Mouse (Mus musculus) brain, embryonic 18.5 days (tissue): Measurements from ENCODE around the gene Fastk.

Experiments used
- DNase-seq: peaks from one replicate; pipeline ENCODE4 v3.0.0-alpha.2; 2012; ENCODE audit warnings: low read depth, low spot score

Gene Fastk

GRCm38 (mm10) chr5:24444746-24445427 lies at the start of gene Fastk:
TSS of gene Fastk (minus strand) at chr5:24445287.
- DNase-seq = peak; percentile 87

DNA sequence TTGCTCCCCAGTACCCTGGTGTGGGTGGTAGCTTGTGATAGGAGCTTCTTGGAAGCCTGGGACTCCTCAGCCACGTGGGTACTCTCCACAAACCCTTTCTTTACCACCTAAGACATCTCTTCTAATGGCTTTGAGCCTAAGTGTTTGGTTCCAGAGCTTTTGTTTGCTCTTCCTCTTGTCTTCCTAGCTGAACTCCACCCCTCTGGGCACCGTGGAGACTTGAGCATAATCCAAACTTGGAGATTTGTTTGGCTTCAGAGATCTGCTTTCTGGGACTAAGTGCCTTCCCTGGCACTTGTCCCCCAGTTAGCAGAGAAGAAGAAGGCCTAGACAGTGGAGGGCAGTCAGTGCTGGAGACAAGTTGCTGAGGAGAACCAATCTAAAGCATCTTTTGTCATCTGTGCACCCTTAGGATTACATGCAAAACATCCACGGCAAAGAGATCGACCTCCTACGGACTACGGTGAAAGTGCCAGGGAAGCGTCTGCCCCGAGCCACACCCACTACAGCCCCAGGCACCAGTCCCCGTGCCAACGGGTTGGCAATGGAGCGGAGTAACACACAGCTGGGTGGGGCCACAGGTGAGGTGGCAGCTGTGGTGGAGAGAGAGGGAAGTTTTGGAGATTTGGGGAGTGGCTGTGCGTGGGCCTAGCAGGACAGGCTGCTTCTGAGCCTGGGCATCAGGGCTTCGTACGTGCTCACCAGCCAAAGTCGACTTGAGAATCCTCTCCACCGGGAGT lies 47.6 kb upstream of the Fastk start:
- DNase-seq = no peak

DNA sequence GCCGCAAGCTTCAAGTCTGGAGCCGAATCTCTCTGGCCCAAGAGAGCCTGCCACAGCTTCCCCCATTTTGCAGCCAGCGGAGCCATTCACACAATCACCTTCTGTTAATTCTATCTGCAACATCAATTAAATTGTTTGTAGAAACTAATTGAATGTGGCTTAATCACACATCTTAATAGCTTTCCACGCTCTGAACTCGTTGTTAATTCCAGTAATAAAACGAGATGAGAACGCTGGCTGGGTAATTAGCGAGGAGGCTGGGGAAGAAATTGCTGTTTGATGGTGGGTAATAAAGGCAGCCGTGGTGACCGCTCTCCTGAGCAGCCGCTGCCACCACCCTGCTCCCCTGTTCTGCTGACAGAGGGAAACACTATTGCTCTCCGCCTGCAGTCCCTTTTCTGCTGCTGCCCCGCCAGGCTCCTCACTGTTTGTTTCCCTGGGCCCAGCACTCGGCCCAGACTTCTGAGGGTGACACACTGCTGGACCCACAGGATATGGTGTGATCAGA lies 45.4 kb upstream of the Fastk start:
- DNase-seq = no peak

DNA sequence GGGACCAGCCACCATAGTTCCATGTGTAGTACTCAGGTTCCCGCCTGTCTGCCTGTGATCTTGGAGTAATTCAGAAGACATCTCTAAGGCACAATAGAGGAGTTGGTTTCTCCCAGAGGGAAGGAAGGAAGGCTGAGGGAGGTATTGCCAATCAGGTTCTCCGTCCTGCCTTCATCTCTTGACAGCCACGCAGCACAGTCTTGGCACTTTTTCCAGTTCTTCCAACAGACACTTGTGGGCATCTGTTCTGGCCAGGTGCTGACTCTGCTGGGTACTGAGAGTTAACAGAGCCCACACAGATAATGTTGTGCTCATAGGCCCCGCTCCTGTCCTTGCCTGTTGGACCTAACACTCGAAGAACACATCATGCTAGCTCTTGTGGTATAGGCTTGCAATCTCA lies 41.7 kb upstream of the Fastk start:
- DNase-seq = no peak

DNA sequence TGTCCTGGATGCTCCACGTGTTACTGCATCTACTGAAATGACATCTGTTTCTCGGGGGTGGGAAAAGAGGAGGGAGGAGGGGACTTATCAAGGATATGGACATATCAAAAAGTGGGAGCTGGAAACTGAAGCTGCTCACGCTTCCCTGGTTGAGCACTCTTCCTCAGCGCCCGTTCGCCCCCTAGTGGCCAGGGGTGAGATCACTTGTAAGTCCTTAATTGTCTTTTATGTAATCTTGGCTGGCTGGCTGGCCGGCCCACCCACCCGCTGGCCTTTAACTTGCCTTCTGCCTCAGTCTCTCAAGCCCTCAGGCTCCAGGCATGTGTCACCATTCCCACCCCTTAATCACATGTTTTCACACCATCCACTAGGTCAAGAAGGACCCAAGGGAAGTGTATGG lies 41.0 kb upstream of the Fastk start:
- peak; percentile 59 for DNase-seq

DNA sequence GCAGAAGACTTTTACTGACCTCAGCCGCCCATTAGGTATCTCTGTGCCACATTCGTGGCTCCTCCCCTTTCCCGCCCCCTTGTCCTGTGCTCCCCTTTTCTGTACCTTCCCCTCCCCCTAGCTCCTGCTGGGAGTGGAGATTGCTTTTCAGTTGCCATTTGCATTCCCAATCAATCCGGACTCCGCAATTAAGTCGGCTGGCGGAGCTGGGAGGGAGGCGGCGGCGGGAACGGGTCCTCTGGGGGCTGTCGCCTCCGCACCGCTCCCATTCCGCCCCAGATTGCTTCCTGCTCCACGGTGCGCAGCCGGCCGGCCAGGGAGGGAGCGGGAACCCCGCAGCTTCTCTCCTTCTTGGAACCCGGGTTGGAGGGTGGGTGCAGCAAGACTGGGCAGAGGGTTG lies 39.9 kb upstream of the Fastk start:
- no peak for DNase-seq

DNA sequence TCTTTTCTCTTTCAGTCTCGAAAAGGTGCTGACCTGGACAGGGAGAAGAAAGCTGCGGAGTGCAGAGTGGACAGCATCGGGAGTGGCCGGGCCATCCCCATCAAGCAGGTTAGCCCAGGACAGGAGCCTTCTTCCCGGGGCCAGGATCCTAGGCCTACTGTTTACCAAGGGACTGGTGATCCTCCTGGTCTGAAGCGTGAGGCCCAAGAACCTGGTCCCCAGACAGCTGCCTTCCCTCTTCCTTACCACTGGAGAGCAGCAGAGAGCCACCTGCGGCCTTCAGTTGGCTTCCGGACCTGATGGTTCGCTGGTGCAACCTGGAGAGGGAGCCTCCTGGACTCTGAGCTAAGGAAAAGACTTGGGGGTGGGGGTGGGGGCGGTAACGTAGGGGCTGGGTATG lies 38.2 kb upstream of the Fastk start:
- no peak for DNase-seq

DNA sequence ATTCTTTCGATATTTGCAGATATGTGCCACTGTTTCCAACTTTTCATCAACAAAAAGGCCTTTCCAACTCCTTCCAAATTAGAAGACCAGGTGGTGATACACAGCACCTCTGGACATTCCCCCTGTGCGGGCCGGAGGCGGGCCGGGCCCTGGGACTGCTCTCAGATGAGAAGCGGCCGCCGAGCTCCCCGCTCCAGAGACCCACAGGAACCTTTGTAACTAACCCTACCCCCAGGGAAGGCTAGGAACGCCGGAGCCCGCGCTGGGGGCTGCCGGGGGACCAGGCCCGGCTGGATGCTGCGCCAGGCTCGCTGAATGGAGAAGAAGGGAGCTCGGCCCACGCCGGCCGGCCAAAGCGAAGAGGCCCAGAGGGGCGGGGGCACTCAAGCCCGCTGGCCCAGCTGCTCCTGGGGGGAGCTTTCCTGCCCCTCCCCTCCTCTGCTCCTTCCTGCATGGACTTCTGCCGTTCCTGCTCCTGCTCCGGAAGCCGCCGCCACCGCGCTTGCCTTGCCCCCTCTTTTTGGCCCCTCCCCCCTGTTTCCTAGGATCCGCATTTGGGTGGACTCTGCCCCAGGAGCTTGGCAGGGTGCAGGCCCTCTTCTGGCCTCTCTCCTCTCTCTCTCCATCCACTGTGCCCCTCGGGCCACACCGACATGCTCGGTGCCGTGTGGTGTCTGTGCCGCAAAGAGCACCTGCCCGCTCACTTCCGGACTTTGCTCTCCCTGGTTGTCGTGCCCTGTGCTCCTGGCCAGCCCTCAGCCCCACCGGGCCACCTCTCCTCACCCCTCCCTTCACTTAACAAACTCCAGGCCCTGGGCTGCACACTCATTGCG lies 37.4 kb upstream of the Fastk start:
- DNase-seq = no peak

DNA sequence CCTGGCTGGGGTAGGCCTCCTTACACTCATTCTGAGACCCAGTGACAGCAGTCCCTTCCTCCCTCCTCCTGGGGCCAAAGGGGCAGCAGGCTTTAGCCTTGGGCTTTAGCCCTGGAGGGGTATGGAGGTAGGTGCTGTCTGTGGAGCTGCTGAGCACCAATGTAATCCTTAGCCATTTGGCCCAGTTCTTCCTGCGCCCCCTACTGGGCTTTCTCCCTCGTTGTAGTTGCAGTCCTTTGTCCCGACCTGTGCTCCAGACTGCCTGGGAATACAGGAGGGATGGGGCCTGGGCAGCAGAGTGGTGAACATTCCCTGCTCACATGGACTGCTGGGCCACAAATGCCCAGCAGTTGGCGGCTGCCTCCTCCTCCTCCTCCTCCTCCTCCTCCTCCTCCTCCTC lies 36.6 kb upstream of the Fastk start:
- DNase-seq = no peak

- DNase-seq = no peak
These were observed 32.8 kb upstream of the Fastk start for GRCm38 (mm10) chr5:24477909-24478308.

DNA sequence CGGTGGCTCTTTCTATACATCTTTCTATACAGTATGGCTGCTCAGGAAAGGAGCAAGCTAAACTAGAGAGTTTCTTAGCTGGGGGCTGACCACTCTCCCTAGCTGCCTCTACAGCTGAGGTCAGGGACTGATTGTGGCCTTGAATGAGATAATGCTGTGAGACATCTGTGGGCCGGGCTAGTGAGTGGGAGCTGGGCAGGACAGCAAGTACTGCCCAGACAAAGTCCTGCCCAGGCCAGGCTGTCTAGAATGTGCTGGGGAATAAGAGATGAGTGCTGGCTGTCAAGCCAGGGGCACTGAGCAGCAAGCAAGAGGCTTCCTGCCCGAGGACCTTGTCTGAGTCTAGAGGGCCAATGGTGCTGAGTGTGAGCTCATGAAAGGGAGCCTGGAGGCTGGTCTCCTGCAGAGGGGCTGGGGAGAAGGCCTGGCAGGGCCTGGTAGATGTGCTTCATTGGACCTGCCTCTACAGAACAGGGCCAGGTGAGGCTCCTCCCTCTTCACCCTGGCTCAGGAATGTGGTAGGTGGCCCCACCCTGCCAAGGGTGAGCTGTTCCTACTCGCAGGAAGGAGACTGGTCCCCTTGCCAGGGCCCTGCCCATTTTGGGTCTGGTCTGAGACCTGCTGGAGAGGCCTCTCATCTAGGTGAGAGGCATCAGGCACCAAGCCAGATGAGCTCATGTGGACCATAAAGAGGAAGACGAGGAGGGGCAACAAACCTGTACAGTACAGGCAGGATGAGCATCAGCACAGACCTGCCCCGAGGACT lies 30.6 kb upstream of the Fastk start:
- DNase-seq = no peak

DNA sequence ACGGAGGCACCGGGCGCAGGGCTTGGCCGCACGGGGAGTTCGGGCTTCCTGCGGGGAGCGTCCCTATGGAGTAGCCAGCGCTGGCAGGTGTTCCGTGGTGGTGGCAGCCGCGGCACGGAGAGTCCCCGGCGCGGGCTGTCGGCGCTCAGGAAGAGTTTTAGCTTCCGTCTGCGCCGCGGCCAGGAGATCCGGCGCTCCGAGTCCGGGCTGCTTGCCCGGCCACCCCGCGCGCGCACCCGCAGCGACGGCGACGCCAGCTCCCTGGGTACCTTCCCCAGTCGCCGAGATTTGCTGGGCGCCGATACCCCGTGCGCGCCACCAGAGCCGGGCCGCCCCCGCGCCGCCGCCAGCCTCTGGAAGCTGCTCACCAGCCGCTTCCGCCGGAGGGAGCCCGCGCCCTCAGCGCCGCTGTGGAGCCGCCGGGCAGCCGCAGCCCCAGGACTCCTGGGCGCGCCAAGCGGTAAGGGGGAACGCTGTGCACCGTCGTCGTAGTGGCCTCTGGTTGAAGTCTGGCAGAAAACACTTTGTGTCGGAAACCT lies 29.7 kb upstream of the Fastk start:
- DNase-seq = no peak

GRCm38 (mm10) chr5:24474025-24474722 lies 29.1 kb upstream of the Fastk start:
- DNase-seq = no peak

GRCm38 (mm10) chr5:24472884-24473619 lies 28.0 kb upstream of the Fastk start:
- no peak for DNase-seq

- DNase-seq = no peak
These were observed 25.5 kb upstream of the Fastk start for GRCm38 (mm10) chr5:24470600-24470999.

DNA sequence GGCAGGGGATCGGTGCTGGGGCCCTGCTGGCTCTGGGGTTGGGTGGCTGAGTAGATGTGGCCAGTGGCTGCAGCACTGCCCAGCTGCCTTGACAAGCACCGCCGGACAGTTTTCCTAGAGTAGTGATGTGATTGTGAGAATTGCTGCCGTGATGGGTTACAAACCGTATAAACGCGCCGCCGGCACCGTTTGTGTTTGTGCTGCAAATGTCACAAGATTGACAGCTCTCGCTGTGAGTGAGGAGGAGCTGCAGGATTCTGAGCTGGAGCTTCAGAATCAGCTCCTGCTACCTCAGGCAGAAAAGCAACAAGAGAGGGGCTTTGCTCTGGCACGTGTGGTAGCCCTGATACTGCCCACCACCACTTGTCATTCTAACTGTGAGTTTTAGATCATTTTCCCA lies 21.7 kb upstream of the Fastk start:
- no peak for DNase-seq

DNA sequence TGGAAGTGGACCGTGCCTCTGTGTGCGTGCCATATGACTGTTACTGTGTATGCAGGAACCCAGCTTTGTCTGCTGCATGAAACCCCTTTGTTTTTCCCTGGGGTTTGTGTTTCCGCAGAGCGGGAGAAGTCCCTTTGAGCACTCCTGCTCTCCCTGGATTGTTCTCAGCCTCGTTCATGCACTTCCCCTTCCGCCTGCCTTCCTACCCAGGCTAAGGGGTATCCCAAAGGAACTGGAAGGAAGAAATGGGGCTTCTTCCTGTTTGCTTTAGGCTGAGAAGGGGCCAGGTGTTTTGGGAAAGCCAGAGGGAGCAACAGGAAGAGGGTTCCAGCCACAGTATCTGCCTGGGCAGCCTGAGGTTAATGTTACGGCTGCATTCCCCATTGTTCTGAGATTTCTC lies 10.5 kb upstream of the Fastk start:
- DNase-seq = no peak

DNA sequence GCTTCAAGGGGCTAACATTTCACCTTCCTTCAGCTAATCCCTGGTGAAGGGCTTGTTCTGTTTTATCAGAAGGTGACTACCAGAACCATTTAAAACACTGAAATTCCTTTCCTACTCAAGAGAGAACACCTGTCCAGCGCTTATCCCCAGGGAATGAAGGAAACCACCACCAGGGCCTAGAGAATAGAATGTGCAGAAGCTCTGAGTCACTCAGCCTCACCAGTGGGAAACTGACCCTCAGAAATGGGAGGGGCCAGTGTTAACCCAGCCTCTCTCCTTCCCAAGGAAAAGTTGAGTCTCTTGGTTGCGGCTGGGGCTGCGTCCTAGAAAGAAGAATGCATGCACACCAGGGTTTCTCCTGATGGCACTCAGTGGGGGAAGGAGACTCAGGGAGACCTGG lies 10.0 kb upstream of the Fastk start:
- no peak for DNase-seq

DNA sequence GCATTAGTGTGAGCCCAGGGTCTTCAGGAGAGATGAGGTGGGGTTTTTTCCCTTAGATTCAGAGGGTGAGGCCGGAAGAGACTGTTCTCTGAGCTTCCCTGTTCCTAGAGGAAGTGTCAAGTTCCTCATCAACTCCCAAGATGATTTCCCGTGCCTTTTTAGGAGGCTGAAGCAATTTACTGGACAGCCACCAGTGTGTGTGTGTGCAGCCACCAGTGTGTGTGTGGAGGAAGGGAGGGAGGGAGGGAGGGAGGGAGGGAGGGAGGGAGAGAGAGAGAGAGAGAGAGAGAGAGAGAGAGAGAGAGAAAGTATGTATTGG lies 8.9 kb upstream of the Fastk start:
- DNase-seq = no peak
